Mouse (Mus musculus): ENCODE measurements at regions not wholly inside any gene's neighbourhood (a gene's known extent, or its start where the extent isn't known, plus 50 kb on each side); places are given as distances from the start of the nearest gene placed in this dataset.

DNA sequence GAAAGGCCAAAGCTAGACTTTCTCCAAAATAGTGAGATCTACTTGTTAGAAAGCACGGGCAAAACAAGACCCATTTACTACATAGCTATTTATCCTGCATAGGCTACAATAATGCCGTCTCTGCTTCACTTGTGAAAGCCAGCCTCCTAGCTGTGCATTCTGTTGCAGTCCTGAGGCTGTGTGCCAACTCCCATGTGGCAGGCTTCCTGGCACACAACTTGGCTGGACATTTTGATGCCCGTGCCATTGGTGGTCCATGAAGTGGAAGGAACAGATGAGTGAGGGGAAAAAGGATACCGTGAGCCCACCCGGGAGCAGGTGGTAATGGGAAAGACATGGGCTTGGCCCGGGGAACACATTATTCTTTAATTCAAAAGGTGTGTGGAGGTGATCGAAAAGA, 120.4 kb downstream of the Csl start:
- TF ChIP-seq TAL1 (IDR thresholded peaks at IDR 0.05; ENCODE audit: low read length): no peak
- TF ChIP-seq USF1 (IDR thresholded peaks at IDR 0.05; ENCODE audit: low read depth, low read length): no peak
- TF ChIP-seq SIN3A (IDR thresholded peaks at IDR 0.05; ENCODE audit: low read length): no peak
- no peak for TF ChIP-seq POLR2A (IDR thresholded peaks at IDR 0.05; ENCODE audit: control insufficient read depth in 1 of 2, insufficient read depth in 1 of 2, low read depth in 1 of 2, low read length in 2 of 2, poor library complexity in 1 of 2)
- no peak for TF ChIP-seq JUND (IDR thresholded peaks at IDR 0.05; ENCODE audit: low read depth, low read length)

DNA sequence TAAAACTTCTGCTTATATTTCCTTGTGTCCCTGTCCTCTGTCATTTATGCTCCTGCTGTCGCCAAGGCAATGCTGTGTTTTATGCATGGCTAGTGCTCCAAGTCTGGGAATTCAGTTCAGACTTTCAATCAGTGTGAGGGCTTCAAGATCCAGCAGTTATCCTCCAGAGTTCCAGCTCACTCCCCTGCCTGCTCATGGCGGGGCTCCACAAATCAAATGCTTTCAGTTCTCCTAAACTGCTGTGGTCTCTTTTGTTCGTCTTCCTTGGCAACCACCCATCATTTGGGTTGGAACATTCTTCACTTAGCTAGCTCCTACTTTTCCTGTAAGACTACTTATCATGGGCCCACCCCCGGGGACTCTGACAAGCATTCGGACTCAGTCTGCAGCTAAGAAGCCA, 120.0 kb downstream of the Csl start:
- Histone ChIP-seq H3K9me3 (replicated peaks; ENCODE audit: insufficient read depth, low read length) (no peaks in the 10 kb centered on the region), H3K79me2 (ENCODE audit: control insufficient read depth, insufficient read depth, low read length, poor library complexity) (no peaks in the 10 kb centered on the region), H3K9ac (ENCODE audit: control insufficient read depth, low read depth, low read length, poor library complexity, severe bottlenecking) (no peak overlapping the region), H3K4me3 (ENCODE audit: control insufficient read depth in 1 of 2, insufficient read depth in 1 of 2, low read depth in 2 of 2, low read length in 2 of 2) (no peak overlapping the region), H3K27me3 (ENCODE audit: control insufficient read depth in 1 of 2, insufficient read depth in 2 of 2, low read length in 2 of 2) (no peaks in the 10 kb centered on the region), H3K27ac (ENCODE audit: control insufficient read depth, low read depth, low read length) (no peak overlapping the region), H3K4me1 (ENCODE audit: control insufficient read depth in 1 of 2, insufficient read depth in 2 of 2, low read length in 2 of 2) (no peaks in the 10 kb centered on the region), H3K36me3 (ENCODE audit: control insufficient read depth in 1 of 2, insufficient read depth in 2 of 2, low read length in 2 of 2) (no peaks in the 10 kb centered on the region)
- TF ChIP-seq ETS1 (IDR thresholded peaks at IDR 0.05; ENCODE audit: low read depth, low read length): no peak
- no peak for TF ChIP-seq KAT2A (conservative IDR thresholded peaks at IDR 0.05; ENCODE audit: low read depth, low read length)
- no peak for TF ChIP-seq ELF1 (IDR thresholded peaks at IDR 0.05; ENCODE audit: low read depth, low read length)
- no peak for TF ChIP-seq POLR2AphosphoS2 (IDR thresholded peaks at IDR 0.05; ENCODE audit: low read length)
- TF ChIP-seq SIN3A (IDR thresholded peaks at IDR 0.05; ENCODE audit: low read length): no peak
- TF ChIP-seq USF2 (IDR thresholded peaks at IDR 0.05; ENCODE audit: borderline replicate concordance in 1 of 2, insufficient read depth in 1 of 2, low read depth in 1 of 2, low read length in 2 of 2): no peak
- DNase-seq (ENCODE audit: low read depth, low spot score): no peak

More for the DNA sequence above, 120.4 kb downstream of the Csl start:
- H3K4me3 ChIP-seq (ENCODE audit: control insufficient read depth in 1 of 2, insufficient read depth in 1 of 2, low read depth in 2 of 2, low read length in 2 of 2): no peak overlapping the region
- no peak for DNase-seq (ENCODE audit: low read depth, low spot score)
- no peaks in the 10 kb centered on the region for H3K4me1 ChIP-seq (ENCODE audit: control insufficient read depth in 1 of 2, insufficient read depth in 2 of 2, low read length in 2 of 2)
- no peak overlapping the region for H3K9ac ChIP-seq (ENCODE audit: control insufficient read depth, low read depth, low read length, poor library complexity, severe bottlenecking)
- H3K36me3 ChIP-seq (ENCODE audit: control insufficient read depth in 1 of 2, insufficient read depth in 2 of 2, low read length in 2 of 2): no peaks in the 10 kb centered on the region
- no peak overlapping the region for H3K27ac ChIP-seq (ENCODE audit: control insufficient read depth, low read depth, low read length)
- no peaks in the 10 kb centered on the region for H3K9me3 ChIP-seq (replicated peaks; ENCODE audit: insufficient read depth, low read length)
- H3K79me2 ChIP-seq (ENCODE audit: control insufficient read depth, insufficient read depth, low read length, poor library complexity): no peaks in the 10 kb centered on the region
- H3K27me3 ChIP-seq (ENCODE audit: control insufficient read depth in 1 of 2, insufficient read depth in 2 of 2, low read length in 2 of 2): no peaks in the 10 kb centered on the region

DNA sequence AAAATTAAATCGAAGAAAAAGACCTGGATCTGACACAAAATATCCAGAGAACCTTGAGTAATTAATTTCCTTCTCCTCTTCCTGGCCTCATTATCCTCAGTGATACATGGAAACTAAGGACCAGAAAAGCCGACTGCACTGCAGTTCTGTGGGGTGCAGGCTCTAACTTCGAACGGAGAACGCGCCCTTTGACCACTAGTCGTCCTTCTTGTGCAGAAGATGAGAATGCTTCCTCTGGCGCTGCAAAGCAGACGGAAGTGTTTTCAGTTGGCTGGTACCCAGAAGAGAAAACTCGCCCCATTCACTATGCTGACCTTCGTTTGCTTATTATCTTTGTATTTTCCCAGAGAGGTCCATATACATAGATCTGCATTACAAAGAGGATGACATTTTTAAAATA, 117.7 kb downstream of the Csl start:
- Histone ChIP-seq H3K4me1 (ENCODE audit: control insufficient read depth in 1 of 2, insufficient read depth in 2 of 2, low read length in 2 of 2) (no peaks in the 10 kb centered on the region), H3K36me3 (ENCODE audit: control insufficient read depth in 1 of 2, insufficient read depth in 2 of 2, low read length in 2 of 2) (no peaks in the 10 kb centered on the region), H3K27ac (ENCODE audit: control insufficient read depth, low read depth, low read length) (no peak overlapping the region), H3K79me2 (ENCODE audit: control insufficient read depth, insufficient read depth, low read length, poor library complexity) (no peaks in the 10 kb centered on the region), H3K4me3 (ENCODE audit: control insufficient read depth in 1 of 2, insufficient read depth in 1 of 2, low read depth in 2 of 2, low read length in 2 of 2) (no peak overlapping the region), H3K27me3 (ENCODE audit: control insufficient read depth in 1 of 2, insufficient read depth in 2 of 2, low read length in 2 of 2) (no peaks in the 10 kb centered on the region), H3K9ac (ENCODE audit: control insufficient read depth, low read depth, low read length, poor library complexity, severe bottlenecking) (no peak overlapping the region), H3K9me3 (replicated peaks; ENCODE audit: insufficient read depth, low read length) (no peaks in the 10 kb centered on the region)
- peak; percentile 6 for DNase-seq (ENCODE audit: low read depth, low spot score)
- 0 out of 2 replicates have a peak, but pooled peaks have one; percentile 6 for TF ChIP-seq SMC3 (IDR thresholded peaks at IDR 0.05; ENCODE audit: low read depth, low read length)
- no peak for TF ChIP-seq KAT2A (conservative IDR thresholded peaks at IDR 0.05; ENCODE audit: low read depth, low read length)
- TF ChIP-seq ZMIZ1 (IDR thresholded peaks at IDR 0.05; ENCODE audit: low read depth, low read length): no peak
- TF ChIP-seq BHLHE40 (IDR thresholded peaks at IDR 0.05; ENCODE audit: borderline replicate concordance, low read depth, low read length): no peak
- no peak for TF ChIP-seq USF1 (IDR thresholded peaks at IDR 0.05; ENCODE audit: low read depth, low read length)
- TF ChIP-seq CTCF (IDR thresholded peaks at IDR 0.05 in 2 of 3, conservative IDR thresholded peaks at IDR 0.05 in 1 of 3; ENCODE audit: control insufficient read depth in 1 of 3, insufficient read depth in 1 of 3, low read depth in 2 of 3, low read length in 3 of 3, poor library complexity in 1 of 3, severe bottlenecking in 1 of 3): 0 out of 6 replicates have a peak, but pooled peaks of 1 of the 3 experiments have one; percentile 9
- TF ChIP-seq E2F4 (IDR thresholded peaks at IDR 0.05; ENCODE audit: borderline replicate concordance, low read depth, low read length): no peak

All from MEL (cell line).